Mouse (Mus musculus): Measurements from ENCODE around the gene Baz1a.
A peak's percentile ranks its signal among the peaks of the same experiment; 100 is the strongest.

Baz1a gene

GRCm38 (mm10) chr12:55013626-55014398 lies at the start of gene Baz1a:
Gene Baz1a (minus strand): TSS chr12:55014348.
- DNase-seq (ENCODE audit: low read depth): no peak

- DNase-seq (ENCODE audit: low read depth): no peak
Observed at GRCm38 (mm10) chr12:55062141-55062540, 48.0 kb upstream of the Baz1a start.

- DNase-seq (ENCODE audit: low read depth): no peak
Observed at GRCm38 (mm10) chr12:55061006-55061405, 46.9 kb upstream of the Baz1a start.

GRCm38 (mm10) chr12:55060212-55060898 lies 46.2 kb upstream of the Baz1a start:
- no peak for DNase-seq (ENCODE audit: low read depth)

GRCm38 (mm10) chr12:55059812-55060211 lies 45.7 kb upstream of the Baz1a start:
- DNase-seq (ENCODE audit: low read depth): no peak

GRCm38 (mm10) chr12:55058865-55059615 lies 44.9 kb upstream of the Baz1a start:
- DNase-seq (ENCODE audit: low read depth): no peak

- DNase-seq (ENCODE audit: low read depth): no peak
Observed at GRCm38 (mm10) chr12:55056703-55057102, 42.6 kb upstream of the Baz1a start.

GRCm38 (mm10) chr12:55054551-55055241 lies 40.5 kb upstream of the Baz1a start:
- no peak for DNase-seq (ENCODE audit: low read depth)

GRCm38 (mm10) chr12:55053267-55053666 lies 39.1 kb upstream of the Baz1a start:
- no peak for DNase-seq (ENCODE audit: low read depth)

GRCm38 (mm10) chr12:55051210-55052173 lies 37.3 kb upstream of the Baz1a start:
- no peak for DNase-seq (ENCODE audit: low read depth)

GRCm38 (mm10) chr12:55049731-55050353 lies 35.7 kb upstream of the Baz1a start:
- peak; percentile 37 for DNase-seq (ENCODE audit: low read depth)

GRCm38 (mm10) chr12:55041011-55041410 lies 26.9 kb upstream of the Baz1a start:
- DNase-seq (ENCODE audit: low read depth): no peak

GRCm38 (mm10) chr12:55027088-55027487 lies 12.9 kb upstream of the Baz1a start:
- DNase-seq (ENCODE audit: low read depth): peak; percentile 26

- DNase-seq (ENCODE audit: low read depth): no peak
Observed at GRCm38 (mm10) chr12:55023284-55023683, 9.1 kb upstream of the Baz1a start.

GRCm38 (mm10) chr12:55019421-55019877 lies 5.3 kb upstream of the Baz1a start:
- no peak for DNase-seq (ENCODE audit: low read depth)

GRCm38 (mm10) chr12:55017119-55017721 lies 3.1 kb upstream of the Baz1a start:
- no peak for DNase-seq (ENCODE audit: low read depth)

GRCm38 (mm10) chr12:55016339-55017118 lies 2.4 kb upstream of the Baz1a start:
- DNase-seq (ENCODE audit: low read depth): peak; percentile 31

- DNase-seq (ENCODE audit: low read depth): peak; percentile 46
Observed at GRCm38 (mm10) chr12:55015428-55015827, 1.3 kb upstream of the Baz1a start.

- no peak for DNase-seq (ENCODE audit: low read depth)
Observed at GRCm38 (mm10) chr12:55013031-55013430, 1.1 kb downstream of the Baz1a start.
